Mouse (Mus musculus) adrenal gland, postnatal 36 days (tissue): ENCODE data around the gene Smc5. TPM values are rescaled to one million over a fixed set of nuclear protein-coding genes. Genes with fewer than 3 reads are reported as not detected.

ENCODE experiments used
- DNase-seq, 2 experiments: peaks; one replicate each; pipeline ENCODE4 v3.0.0; 2021; ENCODE audit warnings: mixed read lengths in 1 of 2
- long read RNA-seq, 2 experiments: library from polyadenylated mRNA; stranded (forward); transcript quantifications; one replicate each; pipeline ENCODE4 v2.0.0; 2021; ENCODE audit warnings: borderline sequencing depth in 2 of 2
- total RNA-seq, 2 experiments: library from RNA; stranded (reverse); gene quantifications; 2 replicates each; pipeline ENCODE4 v1.2.3; 2021

The Smc5 gene
- 10 to 100 TPM; 20.5 to 29.5 TPM for total RNA-seq
- long read RNA-seq, experiment 1, partial matches to known transcripts: 2 of 6 reads
- long read RNA-seq, experiment 1, other reads (novel, unspliced or antisense): 4 of 6 reads
- long read RNA-seq, experiment 2, full-length matches to known transcripts: 1 of 3 reads
- long read RNA-seq, experiment 2, partial matches to known transcripts: 0 of 3 reads
- long read RNA-seq, experiment 2, other reads (novel, unspliced or antisense): 2 of 3 reads

DNA sequence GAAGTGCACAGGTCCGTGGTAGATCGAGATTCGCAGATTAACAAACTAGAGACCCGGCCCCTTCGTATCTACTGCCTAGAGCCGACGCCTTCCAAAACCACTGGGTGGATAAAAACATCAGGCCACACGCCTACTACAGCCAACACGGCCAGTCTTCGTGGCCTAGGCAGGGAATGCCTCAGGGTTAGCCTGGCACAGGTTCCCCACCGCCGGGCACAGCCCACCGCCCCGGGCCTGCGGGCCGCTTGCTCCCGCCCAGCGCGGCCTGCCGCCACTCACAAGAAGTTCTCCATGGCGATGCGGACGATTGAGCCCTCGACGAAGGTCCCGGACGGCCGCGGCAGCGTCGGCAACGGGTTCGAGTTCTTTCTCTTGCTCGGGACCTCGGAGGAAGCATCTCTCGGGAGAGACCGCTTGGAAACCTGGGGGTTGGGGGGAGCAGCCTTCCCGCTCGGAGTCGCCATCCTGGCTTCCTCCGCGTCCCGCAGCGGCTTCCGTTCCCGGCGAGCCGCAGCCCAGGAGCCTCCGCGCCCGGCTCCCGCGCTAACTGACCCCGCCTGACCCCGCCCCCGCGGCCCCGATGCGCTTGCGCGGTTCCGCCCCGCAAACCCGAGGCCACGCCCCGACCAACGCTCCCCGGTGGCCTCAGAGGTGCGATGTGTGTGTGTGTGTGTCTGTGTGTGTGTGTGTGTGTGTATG, at the start of gene Smc5:
Gene Smc5, minus strand, starts transcription at position 543 of the 699 bp plus-strand sequence.
- peak; percentile 94 to 96 for DNase-seq

DNA sequence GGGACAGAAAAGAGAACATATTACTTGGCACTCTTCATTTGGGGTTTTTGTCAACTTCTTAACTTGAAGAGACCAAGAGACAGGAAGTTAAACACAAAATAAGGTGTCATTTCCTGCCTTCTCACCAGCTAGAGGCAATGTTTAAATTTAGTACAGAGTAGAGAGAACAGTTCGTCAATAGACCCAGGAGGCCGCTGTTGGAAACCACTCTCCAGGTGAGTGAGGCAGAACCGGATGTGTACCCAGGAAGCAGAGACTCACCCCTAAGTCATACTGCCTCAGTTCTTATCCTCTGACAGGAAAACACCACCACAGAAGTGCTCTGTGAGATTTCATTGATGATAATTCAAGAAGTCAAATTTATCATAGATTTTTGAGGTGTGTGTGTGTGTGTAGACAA, 49.4 kb upstream of the Smc5 start:
- no peak for DNase-seq

DNA sequence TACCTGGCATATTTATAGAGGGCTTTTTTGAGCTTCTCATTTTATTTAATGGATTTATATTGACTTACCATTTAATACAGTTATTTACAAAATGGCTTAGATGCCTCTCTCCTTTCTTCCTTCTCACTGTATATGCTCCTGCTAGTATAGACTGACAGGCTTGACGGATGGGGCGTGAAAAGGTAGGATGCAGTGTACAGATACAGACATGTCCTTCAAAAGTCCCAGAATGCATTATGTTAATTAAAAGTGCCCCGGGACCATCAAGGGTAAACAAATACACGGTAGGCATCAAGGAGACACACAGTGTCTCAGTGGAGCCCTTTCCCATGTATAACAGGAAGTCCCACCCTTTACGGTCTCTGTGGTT, 44.3 kb upstream of the Smc5 start:
- no peak for DNase-seq

DNA sequence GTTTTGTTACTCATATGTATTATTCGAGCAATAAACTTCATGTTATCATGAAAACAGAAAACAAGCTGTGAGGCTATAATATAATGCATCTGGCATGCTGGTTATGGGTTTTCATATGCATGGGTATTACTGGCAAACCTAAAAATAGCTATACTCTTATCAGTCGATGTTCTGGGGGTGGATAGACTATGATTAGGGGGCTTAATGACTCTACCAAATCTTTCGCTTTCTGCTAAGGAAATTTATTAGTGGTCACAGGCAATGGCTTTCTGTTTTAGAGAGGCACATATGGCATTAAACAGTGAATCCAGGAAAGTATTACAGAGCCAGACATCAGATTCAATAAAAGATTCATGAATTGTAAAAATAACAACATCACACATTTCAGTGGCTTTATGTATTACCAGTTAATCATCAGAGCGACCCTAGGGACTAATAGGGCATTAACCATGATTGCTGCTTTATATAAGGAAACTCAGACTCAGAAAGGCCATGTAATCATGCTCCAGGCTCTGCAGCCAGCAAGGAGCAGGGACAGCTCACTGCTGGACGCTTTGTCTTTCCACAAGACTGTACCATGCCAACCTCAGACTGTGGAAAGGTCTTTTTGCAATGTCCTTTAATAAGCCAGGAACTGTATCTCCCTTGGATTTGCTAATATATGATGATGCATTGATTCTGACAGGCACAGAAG, 43.7 kb upstream of the Smc5 start:
- DNase-seq: no peak

DNA sequence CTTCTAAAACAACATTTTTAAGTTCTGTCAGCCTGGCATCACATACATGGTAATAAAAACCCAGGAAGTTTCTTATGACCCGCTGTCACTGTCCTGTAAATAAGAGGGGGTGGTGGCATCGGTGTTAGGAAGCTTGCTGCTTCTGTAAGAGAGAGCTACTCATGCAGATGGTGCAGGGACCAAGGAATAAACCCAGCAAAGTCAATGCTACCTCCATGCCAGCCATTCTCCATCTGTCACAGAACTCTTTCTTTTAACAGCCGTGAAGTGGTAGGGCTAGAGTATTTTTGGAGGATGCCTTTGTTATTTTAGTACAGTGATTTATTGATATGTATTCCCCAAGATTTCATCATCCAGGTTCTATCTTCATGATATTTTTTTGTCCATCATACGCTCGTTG, 43.2 kb upstream of the Smc5 start:
- DNase-seq: no peak

DNA sequence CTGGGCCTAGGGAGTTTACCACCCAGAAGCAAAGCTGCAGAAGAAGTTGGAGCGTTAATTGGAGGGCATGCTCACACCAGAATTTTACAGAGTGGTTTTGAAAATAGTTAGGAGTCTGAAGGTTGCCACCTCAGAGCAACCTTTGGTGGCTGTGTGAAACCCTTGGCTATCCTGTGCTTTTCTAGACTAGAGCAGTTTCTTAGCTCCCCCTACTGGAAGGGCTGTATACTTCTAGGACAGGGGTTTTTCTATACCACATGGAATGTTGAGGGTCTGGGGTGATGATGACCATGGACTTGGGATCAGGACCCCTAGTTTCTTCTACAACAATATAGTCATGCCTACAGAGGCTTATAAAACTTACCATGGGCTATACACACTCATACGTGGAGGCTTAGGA, 36.3 kb upstream of the Smc5 start:
- no peak for DNase-seq

DNA sequence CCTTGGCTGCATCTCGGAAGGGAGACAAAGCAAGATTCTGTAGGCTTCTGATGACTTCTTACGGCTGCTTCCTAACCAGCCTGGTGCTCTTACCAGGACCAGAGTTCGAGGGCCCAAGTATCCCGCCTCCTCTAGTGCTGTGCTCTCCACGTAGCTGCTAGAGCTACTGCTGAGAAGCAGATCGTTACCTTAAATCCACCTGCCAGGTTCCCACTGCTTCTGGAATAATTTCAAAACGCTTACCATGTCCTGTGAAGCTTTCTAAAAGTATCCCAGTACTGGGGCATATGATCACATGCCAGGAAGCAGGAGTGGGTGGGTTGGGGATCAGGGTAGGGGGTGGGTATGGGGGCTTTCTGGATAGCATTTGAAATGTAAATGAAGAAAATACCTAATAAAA, 33.0 kb upstream of the Smc5 start:
- no peak for DNase-seq

DNA sequence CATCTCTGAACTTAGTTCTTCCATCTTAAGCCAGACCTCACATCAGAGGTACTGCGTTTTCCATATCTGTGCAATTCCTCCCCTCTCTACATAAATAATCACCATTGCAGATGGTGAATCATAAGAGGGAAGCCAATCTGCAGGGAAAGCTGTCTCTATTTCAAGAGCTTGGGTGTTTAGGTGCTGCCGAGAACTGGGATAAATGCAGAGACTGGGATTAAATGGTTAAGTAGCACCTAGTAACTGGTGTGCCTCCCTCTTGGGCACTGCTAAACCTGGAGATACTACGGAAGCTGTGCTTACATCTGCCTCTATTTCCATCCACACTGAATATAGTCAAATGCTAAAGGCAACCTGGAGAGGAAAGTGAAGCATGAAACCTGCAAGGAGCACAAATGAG, 26.3 kb upstream of the Smc5 start:
- no peak for DNase-seq

DNA sequence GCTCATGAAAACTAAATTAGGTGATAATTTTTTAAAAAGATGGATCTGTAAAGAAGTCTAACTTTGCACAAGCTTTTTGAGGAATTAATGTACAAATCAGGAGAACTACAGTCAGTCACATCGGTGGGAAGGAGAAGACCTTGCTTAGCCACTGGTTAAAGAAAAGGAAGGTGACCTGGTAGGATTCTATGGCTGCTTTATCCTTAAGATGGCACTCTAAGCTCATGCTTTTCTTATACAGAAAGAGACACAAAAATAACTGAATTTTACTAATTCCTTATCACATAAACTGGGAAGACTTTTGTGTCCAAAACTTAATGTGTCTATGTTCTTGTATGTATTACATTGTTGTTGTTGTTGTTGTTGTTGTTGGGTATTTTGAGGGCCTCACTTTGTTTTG, 25.2 kb upstream of the Smc5 start:
- no peak for DNase-seq

DNA sequence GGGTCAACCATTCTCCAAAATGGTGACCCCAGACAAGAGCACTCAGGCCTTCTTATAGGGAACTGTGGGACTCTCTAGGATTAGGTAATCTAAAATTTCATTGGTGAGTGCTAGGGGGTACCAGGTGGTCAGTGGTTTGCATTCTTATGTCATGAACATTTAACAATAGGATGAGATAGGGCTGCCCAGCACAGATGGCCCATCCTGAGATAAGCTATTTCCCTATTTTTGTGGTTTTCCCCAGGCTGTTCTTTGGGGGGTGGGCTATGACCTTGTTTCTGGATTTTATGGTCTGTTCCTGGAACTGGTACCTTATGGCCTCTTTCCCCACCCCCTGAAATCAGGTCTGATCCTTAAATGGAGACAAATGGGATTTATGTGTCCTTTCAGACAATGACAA, 23.5 kb upstream of the Smc5 start:
- no peak for DNase-seq

DNA sequence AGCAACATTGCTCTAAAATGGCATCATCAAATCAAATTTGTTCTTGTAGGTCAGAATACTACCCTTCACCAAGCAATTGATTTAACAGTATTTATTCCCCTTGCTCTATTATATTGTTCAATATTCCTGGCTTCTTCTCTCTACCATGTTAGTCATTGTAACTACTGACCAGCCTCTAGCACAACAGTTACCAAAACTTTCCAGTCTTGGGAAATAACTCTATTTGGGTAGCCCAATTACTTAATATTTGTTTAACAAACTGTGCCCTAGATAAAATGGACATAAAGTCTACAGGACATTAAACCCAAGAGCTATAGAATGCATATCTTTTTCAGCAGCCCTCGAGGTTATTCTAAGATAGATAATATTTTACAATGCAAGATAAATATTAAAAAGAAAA, 15.6 kb upstream of the Smc5 start:
- no peak for DNase-seq

DNA sequence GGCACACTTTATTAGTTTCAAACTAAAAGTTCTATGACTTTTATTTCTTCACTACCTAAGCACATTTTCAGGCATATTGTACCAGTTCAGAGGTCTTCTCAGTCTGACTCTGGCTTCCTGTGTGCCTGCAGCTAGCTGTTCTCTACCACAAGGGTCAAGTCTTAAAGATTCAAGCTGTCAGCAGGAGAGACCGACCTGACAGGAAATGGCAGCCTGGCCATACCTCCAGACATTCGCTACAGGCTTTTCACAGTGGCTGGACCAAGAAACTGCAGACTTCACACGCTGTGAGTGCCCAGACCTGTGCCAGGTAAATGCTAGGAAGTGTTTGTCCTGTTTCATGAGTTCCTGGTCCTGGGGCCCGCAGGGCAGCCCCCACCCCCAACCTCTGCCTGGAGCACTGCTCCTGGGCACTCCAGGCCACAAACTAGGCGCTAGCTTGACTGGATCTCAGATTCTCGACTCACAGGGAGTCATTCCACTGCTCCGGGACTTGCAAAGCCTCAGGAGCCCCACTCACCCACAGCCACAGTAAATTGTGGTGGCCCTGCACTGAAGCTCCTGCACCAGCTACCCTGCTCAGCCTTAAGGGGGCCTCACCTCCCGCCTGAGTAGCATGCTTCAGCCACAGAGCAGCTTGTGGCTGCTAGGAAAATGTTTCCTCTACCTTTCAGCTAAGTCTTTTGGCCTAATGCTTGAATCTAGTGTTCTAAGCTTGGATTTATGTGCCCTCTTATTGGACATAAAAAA, 8.4 kb upstream of the Smc5 start:
- DNase-seq: no peak

DNA sequence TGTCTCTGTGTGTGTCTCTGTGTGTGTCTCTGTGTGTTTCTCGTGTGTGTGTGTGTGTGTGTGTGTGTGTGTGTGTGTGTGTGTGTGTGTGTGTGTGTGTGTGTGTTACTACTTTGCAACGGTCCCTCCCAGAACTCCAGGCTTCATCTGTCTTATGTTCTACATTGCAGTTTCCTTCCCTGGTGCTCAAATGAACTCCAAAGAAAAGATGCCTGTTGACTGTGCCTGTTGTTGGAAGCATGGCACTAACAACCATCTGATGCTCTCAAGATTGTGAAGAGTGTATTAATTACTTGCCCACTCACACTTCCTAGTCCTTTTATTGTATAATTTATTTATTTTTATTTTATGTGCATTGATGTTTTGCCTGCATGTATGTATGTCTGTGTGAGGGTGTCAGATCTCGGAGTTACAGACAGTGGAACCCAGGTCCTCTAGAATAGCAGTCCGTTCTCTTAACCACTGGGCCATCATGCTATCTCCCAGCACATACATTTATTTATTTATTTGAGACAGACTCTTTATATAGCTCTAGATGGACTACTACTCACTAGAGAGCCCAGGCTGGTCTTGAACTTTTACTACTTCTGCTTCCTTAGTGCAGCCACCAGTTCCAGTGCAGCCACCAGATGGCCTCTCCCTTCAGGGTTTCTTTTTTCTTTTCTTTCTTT, 492 bp upstream of the Smc5 start:
- no peak for DNase-seq

DNA sequence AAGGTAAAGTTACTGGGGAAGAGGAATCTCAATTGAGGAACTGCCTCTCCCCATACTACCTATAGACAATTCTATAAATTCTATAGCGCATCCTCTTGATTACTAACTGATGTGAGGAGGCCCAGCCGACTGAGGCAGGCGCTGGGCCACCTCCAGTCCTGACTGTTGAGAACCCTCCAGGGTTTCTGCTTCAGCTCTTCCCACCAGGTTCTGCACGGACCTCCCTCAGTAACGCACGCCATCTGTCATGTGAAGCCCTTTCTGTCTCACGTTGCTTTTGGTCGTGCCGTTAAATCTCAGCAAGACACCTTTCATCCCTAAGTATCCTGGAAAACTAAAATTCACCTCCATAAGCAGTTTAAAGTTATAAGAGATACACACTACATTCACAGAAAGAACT, 16.9 kb downstream of the Smc5 start:
- no peak for DNase-seq

DNA sequence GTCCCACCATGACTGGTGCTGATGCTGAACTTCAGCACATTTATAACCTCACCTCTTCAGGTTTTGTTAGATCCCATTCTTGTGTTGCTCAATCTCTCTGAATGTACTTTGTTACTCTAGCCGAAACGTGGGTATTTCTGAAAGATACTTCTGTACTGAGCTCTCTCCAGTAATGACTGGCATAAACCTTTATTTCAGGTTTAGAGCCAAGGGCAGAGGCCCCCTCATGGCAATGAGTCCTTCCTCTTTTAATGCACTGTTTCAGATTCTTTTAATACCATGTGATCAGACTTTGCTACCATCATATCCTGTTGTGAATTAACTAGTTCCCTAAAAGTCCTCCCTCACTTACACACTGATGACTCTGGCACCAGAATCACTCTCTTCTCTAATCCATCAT, 27.2 kb downstream of the Smc5 start:
- DNase-seq: no peak

DNA sequence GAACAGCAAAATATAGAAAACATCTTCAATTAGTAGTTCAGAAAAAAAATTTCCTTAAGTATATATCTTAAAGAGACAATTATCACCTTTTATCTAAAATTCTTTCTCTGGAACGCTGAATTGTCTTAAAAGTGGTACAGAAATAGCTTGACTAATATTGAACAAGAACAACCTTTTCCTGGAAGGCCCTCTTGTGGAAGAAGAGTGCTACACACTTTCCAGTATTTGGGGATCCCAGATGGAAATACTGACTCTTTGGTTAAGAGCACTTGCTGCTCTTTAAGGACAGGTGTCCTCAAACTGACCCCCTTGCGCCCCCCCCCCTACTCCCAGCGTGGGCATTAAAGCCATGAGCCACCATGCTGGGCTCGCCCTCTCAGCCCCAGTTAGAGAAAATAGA, 48.6 kb downstream of the Smc5 start:
- DNase-seq: peak; percentile 6 to 23

DNA sequence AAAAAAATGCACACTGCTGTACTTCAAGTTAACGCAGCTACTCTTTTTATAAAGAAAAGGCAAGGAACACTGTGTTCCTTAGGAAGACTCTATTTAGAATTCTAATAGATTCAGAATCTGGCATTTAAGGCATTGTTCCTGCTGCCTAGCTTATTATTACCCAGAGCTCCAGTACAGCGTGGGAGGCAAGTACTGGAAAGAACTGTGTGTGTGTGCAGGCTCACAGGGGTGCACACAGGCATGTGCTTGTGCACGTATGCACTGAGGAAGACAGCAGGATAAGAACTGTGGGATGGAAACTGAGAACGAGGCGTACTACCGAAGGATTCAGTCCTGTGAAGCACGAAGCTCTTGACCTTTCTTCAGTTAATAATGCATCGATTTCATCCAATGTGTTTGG, 59.4 kb downstream of the Smc5 start:
- DNase-seq: no peak

DNA sequence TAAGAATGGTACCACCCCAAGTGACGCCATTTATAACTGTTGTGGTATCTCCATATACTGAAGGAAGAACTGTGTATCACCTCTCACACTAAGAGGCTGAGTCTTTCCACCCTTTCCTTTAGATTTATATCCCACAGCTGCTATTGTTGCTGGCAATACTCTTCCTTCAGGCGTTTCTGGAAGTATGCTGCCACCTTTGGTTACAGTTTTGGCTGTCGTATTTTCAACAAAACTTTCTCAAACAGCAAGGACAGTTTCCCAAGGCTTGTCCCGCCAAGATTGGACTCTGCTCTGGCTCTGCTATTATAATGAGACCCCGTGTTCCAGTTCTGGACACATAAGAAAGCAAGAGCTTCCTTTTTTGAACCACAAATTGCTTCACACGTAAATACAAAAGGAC, 62.4 kb downstream of the Smc5 start:
- peak in 1 of 2 experiments; percentile 11 for DNase-seq

DNA sequence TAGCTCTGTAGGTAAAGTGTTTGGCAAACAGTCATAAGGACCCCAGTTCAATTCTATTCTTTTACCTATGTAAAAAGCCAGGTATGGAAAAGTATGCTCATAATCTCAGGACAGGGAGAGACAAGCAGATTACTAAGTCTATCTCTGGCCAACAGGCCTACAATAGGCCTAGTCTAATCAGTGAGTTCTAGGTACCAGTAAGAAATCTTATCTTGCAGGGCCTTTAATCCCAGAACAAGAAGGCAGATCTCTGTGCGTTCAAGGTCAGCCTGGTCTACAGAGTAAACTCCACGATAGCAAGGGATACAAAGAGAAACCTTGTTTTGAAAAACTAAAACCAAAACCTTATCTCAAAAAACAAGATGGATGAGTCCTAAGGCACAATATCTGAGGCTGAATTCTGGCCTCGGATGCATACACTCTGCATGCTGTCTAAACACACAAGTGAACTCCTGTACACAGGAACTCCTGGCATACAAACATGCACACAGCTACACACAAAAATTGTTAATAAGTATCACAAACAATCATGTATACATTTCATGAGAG, 70.1 kb downstream of the Smc5 start:
- DNase-seq: no peak

DNA sequence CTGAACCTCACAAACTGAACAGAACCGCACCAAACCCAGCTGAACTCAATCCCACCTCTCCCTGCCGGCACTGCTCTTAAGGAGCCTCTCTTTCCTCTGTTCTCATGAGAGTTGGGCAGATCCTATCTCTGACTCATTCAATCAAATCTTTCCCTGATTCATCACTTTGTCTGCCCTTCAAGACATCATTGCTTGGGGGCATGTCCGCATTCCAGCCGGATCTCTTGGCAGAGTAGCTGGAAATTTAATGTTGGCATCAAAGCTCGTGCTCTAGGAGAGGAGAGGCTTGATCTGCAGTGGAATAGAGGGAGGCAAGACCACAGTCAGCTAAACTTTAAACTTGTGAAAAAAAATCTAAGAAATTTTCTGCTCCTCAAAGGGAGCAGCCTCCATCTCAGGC, 71.6 kb downstream of the Smc5 start:
- DNase-seq: no peak

DNA sequence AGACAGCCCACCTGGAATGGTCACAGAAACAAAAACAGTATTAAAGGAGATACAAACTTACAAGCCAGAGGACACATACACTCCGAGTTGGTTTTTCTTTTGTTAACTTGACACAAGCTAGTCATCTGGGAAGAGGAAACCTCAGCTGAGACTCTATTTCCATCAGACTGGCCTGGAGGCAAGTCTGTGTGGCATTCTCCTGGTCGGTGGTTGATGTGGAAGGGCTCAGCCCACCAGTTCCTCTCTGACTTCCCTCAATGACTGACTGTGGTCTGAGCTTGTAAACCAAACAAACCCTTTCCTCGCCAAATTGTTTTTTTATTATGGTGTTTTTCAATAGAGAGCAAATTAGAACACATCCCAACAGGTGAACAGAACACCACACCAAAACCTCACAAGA, 80.6 kb downstream of the Smc5 start:
- no peak for DNase-seq

DNA sequence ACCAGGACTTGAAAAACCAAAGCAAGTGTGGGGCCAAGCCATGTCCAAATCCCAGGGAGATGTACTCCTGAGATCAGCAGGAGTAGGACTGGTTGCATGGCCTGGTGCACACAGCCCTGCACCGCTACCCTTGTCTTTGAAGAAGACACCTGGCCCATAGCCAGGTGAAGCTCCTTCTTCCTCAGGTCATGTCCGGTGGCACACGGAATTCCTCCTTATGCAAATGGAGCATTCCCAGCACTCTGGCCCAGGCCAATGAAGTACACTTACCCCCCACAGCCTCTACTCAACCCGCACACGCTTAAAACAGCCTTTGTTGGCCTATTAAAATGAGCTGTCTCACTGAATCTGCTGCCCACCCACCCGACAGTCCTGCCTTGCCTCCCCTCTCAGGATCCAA, 82.2 kb downstream of the Smc5 start:
- no peak for DNase-seq
